Mouse (Mus musculus) spleen, adult 2 months (tissue): Measurements from ENCODE around the gene Vti1a. TPM values are rescaled to one million over a fixed set of nuclear protein-coding genes. Genes with fewer than 3 reads are reported as not detected.

Experiments
- DNase-seq, 2 experiments: peaks; one replicate each; pipeline versions ENCODE4 v3.0.0 to v3.0.0-alpha.2; 2012 to 2021; ENCODE audit warnings: low spot score in 2 of 2, low read depth in 1 of 2
- H3K27ac ChIP-seq: fragments of 200-500 bp; 2 replicates; pipeline ENCODE4 v1.5.1; 2012; ENCODE audit warnings: low read length, inconsistent platforms; ENCODE audit not compliant: insufficient read depth
- H3K27me3 ChIP-seq: fragments of 200-500 bp; 2 replicates; pipeline ENCODE4 v1.6.1; 2012; ENCODE audit warnings: mild to moderate bottlenecking, moderate library complexity, low read length, inconsistent platforms; ENCODE audit not compliant: control insufficient read depth, insufficient read depth
- H3K36me3 ChIP-seq: fragments of 200-500 bp; 2 replicates; pipeline ENCODE4 v1.6.1; 2012; ENCODE audit warnings: mild to moderate bottlenecking, low read length, inconsistent platforms; ENCODE audit not compliant: control insufficient read depth, insufficient read depth
- H3K4me1 ChIP-seq: fragments of 200-500 bp; 2 replicates; pipeline ENCODE4 v1.6.1; 2011; ENCODE audit warnings: inconsistent platforms; ENCODE audit not compliant: control insufficient read depth, insufficient read depth, insufficient read length
- H3K4me3 ChIP-seq: fragments of 200-500 bp; 2 replicates; pipeline ENCODE4 v1.5.1; 2011; ENCODE audit warnings: mild to moderate bottlenecking, inconsistent platforms; ENCODE audit not compliant: insufficient read depth, insufficient read length; ENCODE audit errors: extremely low read depth
- CTCF ChIP-seq: fragments of 200-500 bp; IDR thresholded peaks from 2 replicates; pipeline ENCODE4 v1.5.1; 2011; ENCODE audit warnings: mild to moderate bottlenecking, inconsistent platforms; ENCODE audit not compliant: insufficient read depth, insufficient read length, insufficient replicate concordance; ENCODE audit errors: extremely low read depth
- POLR2A ChIP-seq: fragments of 200-500 bp; IDR thresholded peaks from 2 replicates; pipeline ENCODE4 v1.6.1; 2011; ENCODE audit warnings: low read depth, low read length, inconsistent platforms
- WGBS: fragments of 180-500 bp; shearing (Covaris S2); methylation state at CpG from one replicate; pipeline ENCODE4 v1.1.7; 2018; 5-methylcytosine and 5-hydroxymethylcytosine counted together
- polyA plus RNA-seq: library from polyadenylated mRNA; depleted of rRNA; stranded (reverse); fragments of >200 nt; gene quantifications from 2 replicates; pipeline ENCODE4 v1.2.3, GENCODE M21; 2012

Gene Vti1a
- polyA plus RNA-seq, 1 experiment: 7.0 TPM

DNA sequence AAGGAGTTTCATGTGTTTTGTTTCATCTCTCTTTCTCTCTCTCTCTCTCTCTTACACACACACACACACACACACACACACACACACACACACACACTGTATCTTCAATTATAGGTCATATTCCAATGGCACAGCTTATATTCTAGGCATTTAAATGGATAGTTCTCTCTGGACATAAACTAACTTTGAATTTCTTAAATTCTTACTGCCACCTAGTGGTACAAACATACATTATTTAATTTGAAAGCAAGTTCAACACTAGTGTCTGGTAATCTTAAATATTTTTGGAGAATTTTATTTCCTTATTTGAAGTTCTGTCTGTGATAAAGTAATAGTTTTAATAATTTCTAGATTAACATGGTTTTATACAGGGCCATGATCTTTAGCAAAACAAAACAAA is 11.1 kb upstream of the Vti1a start:
- H3K4me3 ChIP-seq: no peak overlapping the region
- peaks cover 28% of the 10 kb centered on the region for H3K36me3 ChIP-seq
- no peaks in the 10 kb centered on the region for H3K27me3 ChIP-seq
- H3K27ac ChIP-seq: no peak overlapping the region
- TF ChIP-seq POLR2A (no peak), CTCF (no peak)
- H3K4me1 ChIP-seq: no peaks in the 10 kb centered on the region
- DNase-seq: no peak

DNA sequence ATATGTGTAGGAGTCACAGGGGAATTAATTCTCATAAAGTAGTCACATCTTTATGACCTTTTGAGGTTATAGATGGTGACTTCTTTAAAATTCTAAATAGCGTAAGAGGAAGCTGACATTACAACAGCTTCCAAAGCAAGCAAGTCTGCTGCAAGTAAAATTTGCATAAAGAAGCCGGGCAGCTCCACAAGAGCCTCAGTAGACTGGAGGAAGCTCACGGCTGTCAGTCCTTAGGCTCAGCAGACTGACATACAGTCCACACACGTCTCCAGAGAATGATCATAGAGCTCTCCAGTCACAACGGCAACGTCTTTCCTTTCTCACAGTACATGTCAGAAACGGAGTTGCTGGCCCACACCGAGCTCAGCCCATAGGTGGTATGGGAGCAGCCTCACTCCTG is 4.2 kb upstream of the Vti1a start:
- TF ChIP-seq POLR2A (no peak), CTCF (no peak)
- no peaks in the 10 kb centered on the region; the same call in 1 of the 2 replicates for H3K4me1 ChIP-seq
- no peak overlapping the region for H3K27ac ChIP-seq
- H3K36me3 ChIP-seq: peaks cover 13% of the 10 kb centered on the region
- no peak for DNase-seq
- WGBS: 85% methylated on average over 8 of the region's 8 CpGs
- no peaks in the 10 kb centered on the region for H3K27me3 ChIP-seq
- H3K4me3 ChIP-seq: no peak overlapping the region

DNA sequence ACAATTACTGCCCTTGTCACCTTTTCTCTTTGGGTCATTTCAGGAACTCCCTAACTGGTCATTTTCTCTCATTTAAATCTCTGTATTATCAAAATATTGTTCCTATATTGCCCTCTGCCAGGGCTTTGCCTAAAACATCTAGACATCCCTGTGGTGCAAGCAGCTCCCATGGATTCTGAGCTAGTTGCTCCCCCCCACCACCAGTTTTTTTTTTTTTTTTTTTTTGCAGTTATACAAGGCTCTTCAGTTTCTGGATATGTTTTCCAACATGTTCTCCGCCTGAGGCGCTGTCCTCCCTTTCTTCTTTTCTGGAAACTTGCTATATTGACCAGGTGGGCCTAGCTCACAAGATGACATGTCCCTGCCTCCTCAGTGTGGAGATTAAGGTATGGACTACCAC is 2.4 kb upstream of the Vti1a start:
- 98% methylated on average over 2 of the region's 2 CpGs for WGBS
- no peaks in the 10 kb centered on the region for H3K27me3 ChIP-seq
- no peak overlapping the region for H3K27ac ChIP-seq
- DNase-seq: no peak
- peaks cover 9% of the 10 kb centered on the region for H3K36me3 ChIP-seq
- no peak overlapping the region for H3K4me3 ChIP-seq
- TF ChIP-seq POLR2A (no peak), CTCF (no peak)
- H3K4me1 ChIP-seq: no peaks in the 10 kb centered on the region; the same call in 1 of the 2 replicates

DNA sequence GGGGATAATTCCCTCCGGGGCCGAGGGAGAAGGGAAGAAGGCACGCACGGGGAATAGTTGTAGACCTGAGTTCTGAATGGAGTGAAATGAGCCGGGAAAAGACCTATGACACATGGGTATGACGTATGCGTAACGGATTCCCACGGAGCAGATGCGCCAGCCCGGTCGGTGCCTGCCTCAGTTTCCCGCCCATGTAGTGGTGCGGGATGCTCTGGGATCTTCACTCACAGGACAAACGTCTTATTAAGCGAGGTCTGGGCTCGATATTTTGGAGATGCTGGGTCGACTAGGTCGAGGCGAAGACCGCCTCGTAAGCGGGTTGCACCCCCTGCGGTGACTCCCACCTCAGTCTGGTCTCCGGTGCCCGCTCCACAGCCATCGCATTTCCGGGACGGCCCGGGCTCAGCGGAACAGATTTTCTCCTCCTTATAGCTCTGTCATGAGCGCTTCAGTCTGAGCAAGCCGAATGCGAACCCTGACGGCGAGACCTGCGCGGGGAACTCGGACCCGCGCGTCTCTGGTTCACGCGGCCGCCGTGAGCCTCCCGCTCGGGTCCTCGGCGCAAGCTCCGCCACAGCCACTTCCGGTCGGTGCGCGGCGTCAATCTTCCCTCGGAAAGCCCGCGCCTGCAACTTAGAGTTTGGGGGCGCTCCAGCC is 515 bp upstream of the Vti1a start, which contains the start of gene Zdhhc6:
Zdhhc6 (minus strand) TSS at position 581 of the 657 bp plus-strand sequence.
- peak within 1 kb of the TSS; percentile 84 for H3K27ac ChIP-seq
- peak in 1 of 2 experiments; percentile 75 for DNase-seq
- peak within 1 kb of the TSS; percentile 89 for H3K4me3 ChIP-seq
- H3K4me1 ChIP-seq: no peaks in the 10 kb centered on the region; the same call in 1 of the 2 replicates
- under 1% methylated on average over 60 of the region's 60 CpGs for WGBS
- no peaks in the 10 kb centered on the region for H3K27me3 ChIP-seq
- H3K36me3 ChIP-seq: peaks cover 4% of the 10 kb centered on the region
- no peak for TF ChIP-seq CTCF
- TF ChIP-seq POLR2A: peak; percentile 88

DNA sequence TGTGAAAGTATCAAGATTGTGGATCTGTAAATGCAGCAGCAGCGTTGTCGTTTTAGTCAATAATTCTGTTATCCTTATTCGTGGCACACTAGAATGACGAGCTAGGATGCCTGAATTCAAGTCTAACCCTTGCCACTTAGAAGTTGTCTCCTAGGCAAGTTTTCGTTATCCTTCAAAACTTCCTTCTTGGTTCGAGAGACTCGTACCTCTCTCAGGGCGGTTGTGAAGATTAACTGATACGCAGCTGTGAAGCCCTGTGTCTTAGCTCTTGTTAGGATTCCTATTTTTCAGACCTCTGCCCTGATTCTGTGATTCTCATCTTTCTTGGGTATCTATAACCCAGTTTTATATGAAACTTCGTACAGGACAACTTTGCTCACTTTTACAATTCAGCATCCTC is 806 bp downstream of the Vti1a start:
- H3K4me3 ChIP-seq: no peak overlapping the region
- no peak for TF ChIP-seq POLR2A
- TF ChIP-seq CTCF: no peak
- WGBS: 28% methylated on average over 10 of the region's 10 CpGs
- H3K36me3 ChIP-seq: 0 out of 2 replicates have a peak, but pooled peaks cover 2% of the 10 kb centered on the region
- no peaks in the 10 kb centered on the region for H3K27me3 ChIP-seq
- H3K27ac ChIP-seq: no peak overlapping the region
- no peak for DNase-seq
- H3K4me1 ChIP-seq: no peaks in the 10 kb centered on the region; the same call in 1 of the 2 replicates

DNA sequence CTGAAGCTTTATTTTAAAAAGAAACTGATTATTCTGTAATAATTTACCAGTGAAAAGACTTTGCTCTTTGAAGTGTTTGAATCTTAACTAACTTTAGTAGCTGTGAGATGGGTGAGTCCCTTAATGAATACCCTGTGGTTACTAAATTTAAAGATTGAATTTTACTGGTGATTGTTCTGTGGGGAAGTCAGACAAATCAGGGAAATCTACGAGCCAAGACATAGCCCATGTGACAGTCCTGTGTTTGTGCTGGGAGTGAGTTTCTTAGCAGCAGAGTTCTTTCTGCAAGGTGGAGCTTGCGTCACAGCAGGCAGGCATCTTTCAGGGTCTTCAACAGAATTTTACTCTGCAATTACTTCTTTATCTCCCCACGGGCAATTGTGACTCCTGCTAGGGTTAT is 2.9 kb downstream of the Vti1a start:
- H3K36me3 ChIP-seq: peaks cover 5% of the 10 kb centered on the region
- no peak overlapping the region for H3K4me3 ChIP-seq
- H3K27me3 ChIP-seq: no peaks in the 10 kb centered on the region
- no peak for DNase-seq
- no peak for TF ChIP-seq POLR2A
- no peak for TF ChIP-seq CTCF
- WGBS: 79% methylated on average over 3 of the region's 3 CpGs
- H3K27ac ChIP-seq: no peak overlapping the region
- H3K4me1 ChIP-seq: no peaks in the 10 kb centered on the region; the same call in 1 of the 2 replicates

DNA sequence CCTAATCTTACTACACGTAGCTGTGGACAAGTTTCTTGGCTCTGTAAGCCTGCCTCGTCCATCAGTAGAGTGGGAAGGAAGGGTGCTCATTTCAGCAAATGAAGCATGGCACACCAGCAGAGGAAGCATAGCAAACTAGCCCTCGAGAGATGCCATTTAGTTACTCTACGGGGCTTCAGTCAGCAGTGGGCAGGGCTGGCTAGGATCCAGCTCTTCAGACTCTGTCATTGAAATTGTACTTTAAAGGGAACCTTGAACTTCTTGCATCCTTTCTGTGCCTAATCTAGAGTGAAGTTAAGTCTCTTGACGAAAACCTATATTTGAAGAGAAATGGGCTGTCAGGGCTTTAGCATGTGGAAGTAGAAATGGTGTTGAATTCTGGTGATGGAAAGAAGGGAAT is 3.4 kb downstream of the Vti1a start:
- Histone ChIP-seq H3K36me3 (peaks cover 5% of the 10 kb centered on the region), H3K4me1 (no peaks in the 10 kb centered on the region; the same call in 1 of the 2 replicates), H3K27ac (no peak overlapping the region), H3K4me3 (no peak overlapping the region), H3K27me3 (no peaks in the 10 kb centered on the region)
- DNase-seq: no peak
- 83% methylated on average over 5 of the region's 5 CpGs for WGBS
- no peak for TF ChIP-seq POLR2A
- no peak for TF ChIP-seq CTCF
